Mouse (Mus musculus) adrenal gland, adult (tissue): ENCODE data around the gene Sox11.

ENCODE experiments used
- DNase-seq, 2 experiments: peaks; one replicate each; pipeline ENCODE4 v3.0.0; 2022 to 2023; ENCODE audit warnings: low spot score in 1 of 2; ENCODE audit not compliant: inconsistent age in 2 of 2

Gene Sox11

GRCm38 (mm10) chr12:27341871-27342690, at the start of gene Sox11:
TSS of gene Sox11 (minus strand) at chr12:27342574.
- peak in 1 of 2 experiments; percentile 48 for DNase-seq

GRCm38 (mm10) chr12:27391652-27392305, 49.4 kb upstream of the Sox11 start:
- DNase-seq, result no peak

DNA sequence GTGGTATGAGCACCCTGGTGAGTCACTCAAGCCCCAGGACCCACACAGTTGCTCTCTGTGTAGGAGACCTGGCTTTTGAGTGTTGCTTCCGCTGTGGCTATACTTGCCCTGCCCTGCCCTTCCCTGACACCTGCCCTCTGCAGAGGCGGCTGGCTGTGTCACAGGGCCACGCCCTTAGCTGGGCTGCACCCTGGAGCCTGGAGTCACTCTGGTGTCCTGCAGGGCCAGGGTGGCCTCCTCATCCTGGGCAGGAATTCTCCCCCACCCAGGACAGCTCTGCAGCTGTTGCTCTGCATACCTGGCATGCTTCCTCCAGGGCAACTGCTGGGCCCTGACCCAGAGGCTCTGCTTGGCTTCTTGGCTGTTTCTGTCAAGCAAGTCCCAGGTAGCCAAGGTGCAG, 48.1 kb upstream of the Sox11 start:
- DNase-seq, result no peak

DNA sequence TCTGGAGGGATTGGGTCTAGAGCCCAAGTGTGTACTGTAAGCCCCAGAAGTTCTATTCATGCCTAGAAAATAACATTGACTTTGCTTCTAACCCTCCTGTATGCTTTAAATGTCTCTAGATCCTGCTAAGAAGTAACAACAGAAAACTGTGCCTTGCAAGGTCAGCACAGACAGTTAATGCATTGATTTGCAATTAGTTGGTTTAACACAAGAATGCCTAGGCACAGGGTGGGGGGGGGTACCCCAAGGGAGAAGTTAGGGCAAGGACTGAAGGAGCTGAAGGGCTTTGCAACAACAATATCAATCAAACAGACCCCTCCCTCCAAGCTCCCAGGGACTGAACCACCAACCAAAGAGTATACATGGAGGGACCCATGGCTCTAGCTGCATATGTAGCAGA, 47.1 kb upstream of the Sox11 start:
- no peak for DNase-seq

GRCm38 (mm10) chr12:27372505-27372904, 30.1 kb upstream of the Sox11 start:
- no peak for DNase-seq

- no peak for DNase-seq
Measured at GRCm38 (mm10) chr12:27370756-27371155, 28.4 kb upstream of the Sox11 start.

DNA sequence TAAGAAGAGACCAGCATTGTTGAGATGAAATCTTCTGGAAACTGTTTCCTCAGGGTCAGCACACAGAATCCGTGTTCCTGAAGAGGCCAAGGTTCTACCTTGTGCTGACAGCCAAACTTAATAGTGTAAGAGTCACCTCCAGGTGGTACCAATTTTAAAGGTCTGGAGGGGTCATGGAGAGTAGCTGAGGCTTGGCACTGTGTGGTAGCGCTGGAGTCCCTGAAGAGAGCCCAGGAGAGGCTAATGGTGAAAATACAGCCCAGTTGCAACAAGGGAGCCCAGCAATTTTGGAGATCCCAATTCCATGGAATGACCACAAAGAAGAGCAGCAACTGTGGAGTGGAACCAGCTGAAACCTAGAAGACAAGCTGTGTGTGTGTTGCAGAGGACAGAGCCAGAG, 25.1 kb upstream of the Sox11 start:
- no peak for DNase-seq

- DNase-seq, result no peak
Measured at GRCm38 (mm10) chr12:27363840-27364640, 21.7 kb upstream of the Sox11 start.

GRCm38 (mm10) chr12:27357076-27357637, 14.8 kb upstream of the Sox11 start:
- peak; percentile 8 to 31 for DNase-seq

DNA sequence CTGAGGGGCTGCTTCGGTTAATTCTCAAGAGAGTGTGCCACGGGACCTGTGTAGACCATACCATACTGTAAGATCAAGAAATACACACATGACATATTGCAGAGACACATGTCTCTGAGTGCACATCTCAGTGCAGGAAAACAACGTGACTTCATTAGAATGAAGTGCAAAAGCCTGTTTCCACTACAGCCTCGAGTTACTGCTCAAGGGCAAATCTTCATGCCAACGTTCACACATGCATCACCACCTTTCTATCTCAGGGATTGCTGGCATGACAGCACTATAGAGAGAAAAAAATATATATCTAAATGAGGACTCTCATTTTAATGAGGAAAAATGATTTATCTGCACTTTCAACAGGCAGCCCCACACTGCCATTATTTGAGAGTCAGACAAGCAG, 14.2 kb upstream of the Sox11 start:
- no peak for DNase-seq

GRCm38 (mm10) chr12:27343606-27344410, 1.4 kb upstream of the Sox11 start:
- DNase-seq, result no peak

DNA sequence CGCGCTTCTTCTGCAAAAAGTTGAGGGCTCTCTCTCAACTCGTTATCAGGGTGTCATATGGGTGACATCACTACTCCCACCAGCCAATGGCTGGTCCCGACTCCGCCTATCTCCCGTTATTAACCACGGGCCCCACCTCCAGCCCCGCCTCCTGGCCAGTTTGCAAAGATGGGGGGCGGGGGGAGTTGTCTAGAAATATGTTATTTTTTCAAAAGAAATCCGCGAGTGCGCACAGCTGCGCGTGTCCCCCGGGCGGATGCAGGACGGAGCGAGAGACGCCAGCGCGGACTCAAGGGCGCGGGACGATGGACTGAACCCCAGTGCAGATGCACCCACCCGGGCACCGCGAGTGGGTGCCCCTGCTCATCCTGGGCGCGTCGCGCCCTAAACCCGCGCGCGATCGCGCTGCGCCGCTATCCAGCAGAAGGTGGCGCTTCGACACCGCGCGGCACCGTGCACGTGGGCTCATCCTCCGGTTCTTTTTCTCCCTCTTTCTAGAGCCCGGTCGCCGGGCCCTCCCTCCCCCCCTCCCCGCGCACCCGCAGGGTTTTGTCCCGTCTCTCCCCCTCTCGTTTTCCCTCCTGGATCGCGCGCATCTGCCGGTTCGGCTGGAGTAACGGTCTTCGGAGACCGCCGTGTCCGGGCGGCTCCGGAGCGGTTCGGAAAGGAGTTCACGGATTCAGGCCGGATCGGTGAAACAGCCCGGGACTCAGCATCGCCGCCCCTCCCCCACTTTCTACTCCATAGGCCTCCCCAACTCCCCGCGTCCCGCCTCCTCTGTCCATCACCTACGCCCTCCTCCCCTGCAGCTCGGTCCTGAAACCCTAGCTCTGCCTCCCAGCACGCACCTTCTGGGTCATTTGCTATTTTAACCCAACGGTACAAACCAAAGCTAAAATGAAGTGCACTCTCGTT, 574 bp upstream of the Sox11 start:
- peak; percentile 5 to 43 for DNase-seq

GRCm38 (mm10) chr12:27341130-27341870, 1.1 kb downstream of the Sox11 start:
- DNase-seq, result peak in 1 of 2 experiments; percentile 22

DNA sequence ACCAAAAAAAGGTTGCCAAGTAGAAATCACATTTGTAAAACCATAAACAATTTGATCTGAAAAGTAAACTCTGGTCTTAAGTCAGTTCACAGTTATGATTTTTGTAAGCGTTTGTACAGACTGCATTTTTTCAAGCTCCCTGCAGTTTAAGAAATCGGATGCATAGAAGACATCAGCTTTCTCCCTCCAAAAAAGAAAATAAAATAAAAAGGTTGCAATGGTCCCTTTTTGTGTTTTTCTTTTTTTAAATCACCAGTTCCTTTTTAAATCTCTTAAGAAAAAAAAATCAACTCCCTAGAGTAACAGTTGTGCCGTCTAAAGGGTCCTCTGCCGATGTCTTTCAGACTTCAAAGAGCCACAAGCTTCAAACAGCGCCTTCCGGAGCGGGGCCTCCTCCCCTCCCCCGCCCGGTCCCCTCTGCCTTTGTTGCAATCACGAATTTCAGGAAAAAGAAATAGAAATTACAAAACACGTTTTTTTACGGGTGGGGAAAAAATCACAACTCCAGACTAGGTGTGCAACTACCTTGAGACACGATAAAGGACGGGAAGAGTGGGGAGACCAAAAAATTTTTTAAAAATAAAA, 1.8 kb downstream of the Sox11 start:
- DNase-seq, result no peak

- peak in 1 of 2 experiments; percentile 18 for DNase-seq
Measured at GRCm38 (mm10) chr12:27339171-27339751, 3.1 kb downstream of the Sox11 start.

GRCm38 (mm10) chr12:27338721-27339170, 3.6 kb downstream of the Sox11 start:
- DNase-seq, result peak in 1 of 2 experiments; percentile 19

DNA sequence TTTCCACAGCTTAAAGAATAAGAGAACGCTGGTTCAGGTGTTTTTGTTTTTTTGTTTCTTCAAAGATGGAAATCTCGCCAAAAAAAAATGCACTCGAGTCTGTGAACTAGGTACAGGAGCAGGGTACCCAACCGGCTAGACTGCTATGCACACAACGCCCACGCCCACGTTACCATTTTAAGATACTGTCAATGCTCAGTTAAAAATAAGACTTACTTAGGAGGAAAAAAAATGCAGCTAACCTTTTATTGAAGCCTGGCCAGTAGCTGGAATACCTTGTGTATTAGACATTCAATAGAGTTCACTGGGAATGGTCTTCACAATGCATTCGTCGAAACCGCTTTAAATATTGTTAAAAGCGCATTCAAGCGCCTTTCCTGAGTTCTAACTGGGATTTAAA, 4.3 kb downstream of the Sox11 start:
- DNase-seq, result no peak

DNA sequence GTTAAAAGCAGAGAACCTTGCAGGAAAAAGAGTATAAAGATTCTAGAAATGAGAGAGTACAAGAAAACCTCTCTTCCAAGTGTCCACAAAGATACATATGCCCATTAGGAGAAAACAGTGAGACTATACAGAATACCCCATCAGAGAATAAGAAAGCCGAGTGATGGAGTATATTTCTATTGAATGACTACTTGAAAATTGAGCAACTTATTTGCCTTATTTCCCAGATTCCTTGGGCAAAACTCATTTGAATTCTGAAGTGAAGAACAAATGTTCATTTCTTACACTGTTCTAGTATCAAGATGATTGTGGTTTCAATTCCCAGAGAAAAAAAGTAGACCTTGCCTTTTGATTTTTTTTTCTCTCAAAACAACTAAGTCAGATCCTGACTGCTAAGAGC, 4.9 kb downstream of the Sox11 start:
- no peak for DNase-seq
